Mouse (Mus musculus) forebrain, embryonic 11.5 days (tissue): Measurements from ENCODE around the gene Dscaml1. TPM values are rescaled to one million over a fixed set of nuclear protein-coding genes. Genes with fewer than 3 reads are reported as not detected.
A peak's percentile ranks its signal among the peaks of the same experiment; 100 is the strongest.

Source experiments
- ATAC-seq: fragments of 200-750 bp; cut with Nextera tagmentation; replicated peaks from 2 replicates; pipeline ENCODE4 v1.8.0; 2017; ENCODE audit warnings: moderate TSS enrichment; ENCODE audit not compliant: low FRiP score
- DNase-seq: peaks from one replicate; pipeline ENCODE4 v3.0.0-alpha.2; 2017; ENCODE audit warnings: low spot score
- H3K27ac ChIP-seq: fragments of 300-500 bp; sonication (generic); 2 replicates; pipeline ENCODE4 v1.5.1; 2014; ENCODE audit warnings: low read depth, low read length
- H3K27me3 ChIP-seq: fragments of 300-500 bp; sonication (generic); 2 replicates; pipeline ENCODE4 v1.6.1; 2014; ENCODE audit warnings: mild to moderate bottlenecking, low read length, mixed read lengths; ENCODE audit not compliant: control insufficient read depth, insufficient read depth
- H3K36me3 ChIP-seq: fragments of 300-500 bp; sonication (generic); 2 replicates; pipeline ENCODE4 v1.6.1; 2014; ENCODE audit warnings: mild to moderate bottlenecking, low read length, moderate library complexity, mixed read lengths; ENCODE audit not compliant: control insufficient read depth, insufficient read depth
- H3K4me1 ChIP-seq: fragments of 300-500 bp; sonication (generic); replicated peaks from 2 replicates; pipeline ENCODE4 v1.6.1; 2014; ENCODE audit warnings: low read length, mixed read lengths; ENCODE audit not compliant: control insufficient read depth, insufficient read depth
- H3K4me2 ChIP-seq: fragments of 300-500 bp; sonication (generic); 2 replicates; pipeline ENCODE4 v1.6.1; 2014; ENCODE audit warnings: low read depth, mild to moderate bottlenecking, low read length, moderate library complexity, mixed read lengths; ENCODE audit not compliant: severe bottlenecking
- H3K4me3 ChIP-seq: fragments of 300-500 bp; sonication (generic); 2 replicates; pipeline ENCODE4 v1.5.1; 2014; ENCODE audit warnings: low read depth, low read length
- H3K9ac ChIP-seq: fragments of 300-500 bp; sonication (generic); 2 replicates; pipeline ENCODE4 v1.6.1; 2014; ENCODE audit warnings: low read length
- H3K9me3 ChIP-seq: fragments of 300-500 bp; sonication (generic); 2 replicates; pipeline ENCODE4 v1.6.1; 2016; ENCODE audit warnings: low read length, mixed read lengths; ENCODE audit not compliant: control insufficient read depth
- WGBS: fragments of 180-500 bp; shearing (Covaris S2); extraction: QIAGEN DNeasy Blood & Tissue Kit; methylation state at CpG from one replicate; pipeline ENCODE4 v1.1.7; 2014; 5-methylcytosine and 5-hydroxymethylcytosine counted together
- polyA plus RNA-seq: library from polyadenylated mRNA; unstranded; fragments of >200 nt; fragmentation: Nextera tagmentation; extraction: Ambion mirVana; gene quantifications from 2 replicates; pipeline ENCODE4 v1.2.1, GENCODE M21; 2014

Dscaml1 gene
- polyA plus RNA-seq, 1 experiment from 2014 or later: 5.4 TPM

- DNase-seq: no peak
- H3K4me2 ChIP-seq: no peak overlapping the region
- H3K9me3 ChIP-seq: no peaks in the 10 kb centered on the region
- 66% methylated on average over 2 of the region's 2 CpGs for WGBS
- H3K27ac ChIP-seq: no peak overlapping the region
- no peaks in the 10 kb centered on the region for H3K27me3 ChIP-seq
- 0 out of 2 replicates have a peak, but pooled peaks cover 2% of the 10 kb centered on the region for H3K4me1 ChIP-seq
- ATAC-seq: no peak
- H3K36me3 ChIP-seq: no peaks in the 10 kb centered on the region
- no peak overlapping the region for H3K4me3 ChIP-seq
- H3K9ac ChIP-seq: no peak overlapping the region
These were observed 314.2 kb downstream of the Dscaml1 start for GRCm38 (mm10) chr9:45740584-45740980.

- WGBS: 80% methylated on average over 7 of the region's 7 CpGs
- no peaks in the 10 kb centered on the region for H3K9me3 ChIP-seq
- H3K36me3 ChIP-seq: no peaks in the 10 kb centered on the region
- no peak for DNase-seq
- ATAC-seq: no peak
- H3K27me3 ChIP-seq: no peaks in the 10 kb centered on the region
- no peak overlapping the region for H3K27ac ChIP-seq
- no peak overlapping the region for H3K4me2 ChIP-seq
- no peaks in the 10 kb centered on the region for H3K4me1 ChIP-seq
- H3K9ac ChIP-seq: no peak overlapping the region
- no peak overlapping the region for H3K4me3 ChIP-seq
These were observed 319.0 kb downstream of the Dscaml1 start for GRCm38 (mm10) chr9:45745451-45745850.

- 0 out of 2 replicates have a peak, but pooled peaks cover 2% of the 10 kb centered on the region for H3K4me1 ChIP-seq
- no peak overlapping the region for H3K27ac ChIP-seq
- no peak overlapping the region for H3K4me2 ChIP-seq
- no peak overlapping the region for H3K9ac ChIP-seq
- H3K36me3 ChIP-seq: no peaks in the 10 kb centered on the region
- ATAC-seq (no peak), DNase-seq (no peak)
- H3K9me3 ChIP-seq: no peaks in the 10 kb centered on the region
- H3K4me3 ChIP-seq: no peak overlapping the region
- 96% methylated on average over 4 of the region's 4 CpGs for WGBS
- H3K27me3 ChIP-seq: no peaks in the 10 kb centered on the region
These were observed 323.5 kb downstream of the Dscaml1 start for GRCm38 (mm10) chr9:45749917-45750316.

- H3K36me3 ChIP-seq: no peaks in the 10 kb centered on the region
- H3K27me3 ChIP-seq: no peaks in the 10 kb centered on the region
- no peaks in the 10 kb centered on the region for H3K9me3 ChIP-seq
- peak; percentile 82 for DNase-seq
- ATAC-seq: no peak
- no peak overlapping the region for H3K27ac ChIP-seq
- WGBS: 40% methylated on average over 8 of the region's 8 CpGs
- H3K4me1 ChIP-seq: 0 out of 2 replicates have a peak, but pooled peaks cover 2% of the 10 kb centered on the region
- no peak overlapping the region for H3K4me2 ChIP-seq
- H3K9ac ChIP-seq: no peak overlapping the region
- H3K4me3 ChIP-seq: no peak overlapping the region
These were observed 328.1 kb downstream of the Dscaml1 start for GRCm38 (mm10) chr9:45754452-45755091.

GRCm38 (mm10) chr9:45766195-45766594 is 339.8 kb downstream of the Dscaml1 start:
- Histone ChIP-seq H3K27ac (no peak overlapping the region), H3K36me3 (no peaks in the 10 kb centered on the region; the same call in 1 of the 2 replicates), H3K9me3 (no peaks in the 10 kb centered on the region), H3K9ac (no peak overlapping the region), H3K4me2 (no peak overlapping the region), H3K4me1 (no peaks in the 10 kb centered on the region), H3K4me3 (no peak overlapping the region), H3K27me3 (no peaks in the 10 kb centered on the region)
- ATAC-seq (no peak), DNase-seq (no peak)
- 88% methylated on average over 6 of the region's 6 CpGs for WGBS

- Histone ChIP-seq H3K9ac (no peak overlapping the region), H3K36me3 (no peaks in the 10 kb centered on the region; the same call in 1 of the 2 replicates), H3K4me2 (no peak overlapping the region), H3K27me3 (no peaks in the 10 kb centered on the region), H3K4me3 (no peak overlapping the region), H3K9me3 (no peaks in the 10 kb centered on the region), H3K27ac (no peak overlapping the region), H3K4me1 (no peaks in the 10 kb centered on the region)
- ATAC-seq (no peak), DNase-seq (no peak)
- 94% methylated on average over 8 of the region's 8 CpGs for WGBS
These were observed 340.7 kb downstream of the Dscaml1 start for GRCm38 (mm10) chr9:45767155-45767554.

GRCm38 (mm10) chr9:45768421-45768820 is 342.0 kb downstream of the Dscaml1 start:
- Histone ChIP-seq H3K27ac (no peak overlapping the region), H3K27me3 (no peaks in the 10 kb centered on the region), H3K4me1 (no peaks in the 10 kb centered on the region), H3K4me3 (no peak overlapping the region), H3K9ac (no peak overlapping the region), H3K9me3 (no peaks in the 10 kb centered on the region), H3K4me2 (no peak overlapping the region), H3K36me3 (no peaks in the 10 kb centered on the region; the same call in 1 of the 2 replicates)
- DNase-seq (no peak), ATAC-seq (no peak)
- 88% methylated on average over 18 of the region's 18 CpGs for WGBS

GRCm38 (mm10) chr9:45769596-45769995 is 343.2 kb downstream of the Dscaml1 start:
- Histone ChIP-seq H3K9me3 (no peaks in the 10 kb centered on the region), H3K4me2 (no peak overlapping the region), H3K27me3 (no peaks in the 10 kb centered on the region), H3K36me3 (no peaks in the 10 kb centered on the region; the same call in 1 of the 2 replicates), H3K9ac (no peak overlapping the region), H3K4me1 (no peaks in the 10 kb centered on the region), H3K4me3 (no peak overlapping the region), H3K27ac (no peak overlapping the region)
- WGBS: 89% methylated on average over 5 of the region's 5 CpGs
- DNase-seq (no peak), ATAC-seq (no peak)

GRCm38 (mm10) chr9:45774088-45774487 is 347.7 kb downstream of the Dscaml1 start:
- no peak for ATAC-seq
- Histone ChIP-seq H3K27me3 (no peaks in the 10 kb centered on the region), H3K36me3 (no peaks in the 10 kb centered on the region; the same call in 1 of the 2 replicates), H3K4me2 (no peak overlapping the region), H3K9ac (no peak overlapping the region), H3K4me1 (no peaks in the 10 kb centered on the region), H3K27ac (no peak overlapping the region), H3K4me3 (no peak overlapping the region), H3K9me3 (no peaks in the 10 kb centered on the region)
- DNase-seq: no peak
- 79% methylated on average over 6 of the region's 6 CpGs for WGBS
